Mouse (Mus musculus) kidney, embryonic 16.5 days (tissue): ENCODE results near the gene Sprtn. TPM values are rescaled to one million over a fixed set of nuclear protein-coding genes. Genes with fewer than 3 reads are reported as not detected.

Experiments
- ATAC-seq: fragments of 200-750 bp; cut with Nextera tagmentation; 2 replicates; pipeline ENCODE4 v1.8.0; 2017; ENCODE audit warnings: moderate TSS enrichment; ENCODE audit not compliant: low FRiP score, low TSS enrichment
- H3K27ac ChIP-seq: fragments of 300-500 bp; sonication (generic); 2 replicates; pipeline ENCODE4 v1.5.1; 2014; ENCODE audit warnings: low read length
- H3K27me3 ChIP-seq: fragments of 300-500 bp; sonication (generic); 2 replicates; pipeline ENCODE4 v1.6.1; 2014; ENCODE audit warnings: low read length, control low read depth, mixed read lengths; ENCODE audit not compliant: insufficient read depth
- H3K36me3 ChIP-seq: fragments of 300-500 bp; sonication (generic); 2 replicates; pipeline ENCODE4 v1.6.1; 2014; ENCODE audit warnings: low read length, control low read depth, mixed read lengths; ENCODE audit not compliant: insufficient read depth
- H3K4me1 ChIP-seq: fragments of 300-500 bp; sonication (generic); 2 replicates; pipeline ENCODE4 v1.6.1; 2014; ENCODE audit warnings: low read length, control low read depth, mixed read lengths; ENCODE audit not compliant: insufficient read depth
- H3K4me2 ChIP-seq: fragments of 300-500 bp; sonication (generic); replicated peaks from 2 replicates; pipeline ENCODE4 v1.6.1; 2014; ENCODE audit warnings: low read depth, low read length
- H3K4me3 ChIP-seq: fragments of 300-500 bp; sonication (generic); 2 replicates; pipeline ENCODE4 v1.5.1; 2014; ENCODE audit warnings: mild to moderate bottlenecking, low read length
- H3K9ac ChIP-seq: fragments of 300-500 bp; sonication (generic); replicated peaks from 2 replicates; pipeline ENCODE4 v1.6.1; 2014; ENCODE audit warnings: low read length
- H3K9me3 ChIP-seq: fragments of 300-500 bp; sonication (generic); 2 replicates; pipeline ENCODE4 v1.6.1; 2016; ENCODE audit warnings: low read length, control low read depth
- WGBS: fragments of 180-500 bp; shearing (Covaris S2); extraction: QIAGEN DNeasy Blood & Tissue Kit; methylation state at CpG from one replicate; pipeline ENCODE4 v1.1.7; 2014; 5-methylcytosine and 5-hydroxymethylcytosine counted together
- polyA plus RNA-seq: library from polyadenylated mRNA; unstranded; fragments of >200 nt; fragmentation: Nextera tagmentation; extraction: Ambion mirVana; gene quantifications from 2 replicates; pipeline ENCODE4 v1.2.1, GENCODE M21; 2015

Gene Sprtn
- polyA plus RNA-seq, 1 experiment from 2014 or later: 9.8 TPM

GRCm38 (mm10) chr8:124922490-124923089, 24.9 kb downstream of the Sprtn start:
- WGBS: 78% methylated on average over 11 of the region's 11 CpGs
- no peak overlapping the region for H3K9ac ChIP-seq
- ATAC-seq: no peak
- H3K9me3 ChIP-seq: no peaks in the 10 kb centered on the region
- no peak overlapping the region for H3K27ac ChIP-seq
- H3K4me1 ChIP-seq: peaks cover 15% of the 10 kb centered on the region; the same call in 1 of the 2 replicates
- H3K4me3 ChIP-seq: no peak overlapping the region
- H3K4me2 ChIP-seq: no peak overlapping the region
- H3K27me3 ChIP-seq: no peaks in the 10 kb centered on the region
- 0 out of 2 replicates have a peak, but pooled peaks cover 5% of the 10 kb centered on the region for H3K36me3 ChIP-seq

- Histone ChIP-seq H3K36me3 (0 out of 2 replicates have a peak, but pooled peaks cover 5% of the 10 kb centered on the region), H3K27ac (no peak overlapping the region), H3K27me3 (no peaks in the 10 kb centered on the region), H3K4me2 (no peak overlapping the region), H3K9me3 (no peaks in the 10 kb centered on the region), H3K4me3 (no peak overlapping the region), H3K9ac (no peak overlapping the region), H3K4me1 (peaks cover 15% of the 10 kb centered on the region; the same call in 1 of the 2 replicates)
- ATAC-seq: no peak
- 76% methylated on average over 15 of the region's 15 CpGs for WGBS
Observed at GRCm38 (mm10) chr8:124923971-124924652, 26.4 kb downstream of the Sprtn start.

DNA sequence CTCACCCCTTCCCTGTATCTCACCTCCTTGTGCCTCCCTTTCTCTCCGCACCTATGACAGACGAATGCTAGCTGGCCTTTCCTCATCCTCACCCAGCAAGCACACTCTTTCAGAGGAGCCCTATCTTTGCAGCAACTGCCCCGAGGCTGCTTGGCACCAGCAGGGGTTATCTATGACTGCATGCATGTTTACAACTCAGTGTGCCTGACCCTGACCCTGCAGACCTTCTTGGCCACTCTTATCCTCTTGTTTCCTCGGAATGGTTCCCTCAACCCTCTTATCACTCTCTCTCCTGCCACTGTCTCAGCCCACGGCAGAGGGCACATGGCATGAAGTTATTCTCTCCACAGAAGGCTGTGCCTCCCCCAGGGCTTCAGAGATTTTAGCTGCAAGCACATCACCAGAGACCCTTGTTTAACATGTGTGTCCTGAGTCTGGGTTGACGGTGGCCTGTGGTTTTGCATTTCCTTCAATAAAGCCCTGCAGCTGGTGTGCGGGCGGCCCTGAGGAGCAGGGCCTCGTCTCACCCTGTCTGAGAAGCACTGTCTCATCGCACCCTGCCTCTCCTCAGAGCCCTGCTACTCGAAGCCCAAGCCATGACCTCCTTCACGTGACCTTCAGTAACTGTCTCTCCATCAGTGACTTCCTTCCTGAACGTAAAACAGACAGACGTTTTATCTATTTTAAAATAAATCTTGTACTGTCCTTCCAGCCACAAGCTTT, 28.0 kb downstream of the Sprtn start:
- ATAC-seq: no peak
- 51% methylated on average over 14 of the region's 14 CpGs for WGBS
- H3K9me3 ChIP-seq: no peaks in the 10 kb centered on the region
- no peak overlapping the region for H3K9ac ChIP-seq
- 0 out of 2 replicates have a peak, but pooled peaks cover 5% of the 10 kb centered on the region for H3K36me3 ChIP-seq
- H3K4me2 ChIP-seq: no peak overlapping the region
- H3K4me3 ChIP-seq: no peak overlapping the region
- peaks cover 24% of the 10 kb centered on the region for H3K4me1 ChIP-seq
- H3K27me3 ChIP-seq: no peaks in the 10 kb centered on the region
- H3K27ac ChIP-seq: no peak overlapping the region

GRCm38 (mm10) chr8:124926351-124926771, 28.7 kb downstream of the Sprtn start:
- 64% methylated on average over 10 of the region's 10 CpGs for WGBS
- Histone ChIP-seq H3K4me1 (peaks cover 24% of the 10 kb centered on the region), H3K27me3 (no peaks in the 10 kb centered on the region), H3K9ac (no peak overlapping the region), H3K4me2 (no peak overlapping the region), H3K27ac (no peak overlapping the region), H3K9me3 (no peaks in the 10 kb centered on the region), H3K36me3 (0 out of 2 replicates have a peak, but pooled peaks cover 6% of the 10 kb centered on the region), H3K4me3 (no peak overlapping the region)
- no peak for ATAC-seq

DNA sequence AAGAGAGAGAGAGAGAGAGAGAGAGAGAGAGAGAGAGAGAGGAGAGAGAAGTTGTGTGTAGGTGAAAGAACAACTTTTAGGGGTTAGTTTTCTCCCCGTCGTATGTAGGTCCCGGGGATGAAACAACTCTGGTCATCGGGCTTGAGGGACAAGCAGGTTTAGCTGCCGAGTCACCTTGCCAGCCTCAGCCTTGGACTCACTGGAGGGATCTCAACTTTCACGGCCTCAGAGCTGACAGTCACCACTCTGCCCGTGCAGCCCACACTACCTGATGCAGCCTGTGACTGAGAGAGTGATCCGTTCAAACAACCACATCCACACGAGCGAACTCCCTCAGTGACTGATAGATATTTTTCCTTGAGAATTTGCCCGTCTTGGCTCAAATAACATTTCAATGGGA, 31.3 kb downstream of the Sprtn start:
- 78% methylated on average over 11 of the region's 11 CpGs for WGBS
- Histone ChIP-seq H3K36me3 (0 out of 2 replicates have a peak, but pooled peaks cover 7% of the 10 kb centered on the region), H3K9me3 (no peaks in the 10 kb centered on the region), H3K4me2 (no peak overlapping the region), H3K4me3 (no peak overlapping the region), H3K4me1 (peaks cover 18% of the 10 kb centered on the region), H3K27me3 (no peaks in the 10 kb centered on the region), H3K27ac (no peak overlapping the region), H3K9ac (no peak overlapping the region)
- no peak for ATAC-seq

DNA sequence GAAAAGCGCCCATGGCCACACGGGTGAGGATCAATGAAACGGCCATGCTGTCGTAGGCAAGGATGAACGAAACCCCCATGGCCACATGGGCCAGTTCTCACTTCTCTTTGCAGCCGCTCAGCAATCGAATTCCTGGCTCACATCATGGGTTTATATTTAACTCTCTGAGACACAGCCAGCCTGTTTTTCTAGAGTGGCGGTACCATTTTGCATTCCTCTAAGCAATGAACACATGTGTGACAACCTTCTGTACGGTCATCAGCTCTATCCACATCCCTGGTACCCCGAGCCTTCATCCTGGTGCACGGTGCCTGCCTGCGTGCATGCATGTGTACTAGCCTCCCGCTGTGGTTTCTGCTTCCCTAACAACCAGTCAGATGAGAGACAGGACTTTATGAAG, 32.4 kb downstream of the Sprtn start:
- Histone ChIP-seq H3K4me3 (no peak overlapping the region), H3K4me2 (no peak overlapping the region), H3K36me3 (0 out of 2 replicates have a peak, but pooled peaks cover 2% of the 10 kb centered on the region), H3K4me1 (peaks cover 16% of the 10 kb centered on the region), H3K27ac (0 out of 2 replicates have a peak overlapping the region, but pooled peaks have one; percentile 29), H3K27me3 (no peaks in the 10 kb centered on the region), H3K9me3 (no peaks in the 10 kb centered on the region), H3K9ac (no peak overlapping the region)
- no peak for ATAC-seq
- WGBS: 82% methylated on average over 13 of the region's 13 CpGs

GRCm38 (mm10) chr8:124930649-124931048, 33.0 kb downstream of the Sprtn start:
- Histone ChIP-seq H3K4me3 (no peak overlapping the region), H3K4me1 (peaks cover 16% of the 10 kb centered on the region), H3K36me3 (0 out of 2 replicates have a peak, but pooled peaks cover 2% of the 10 kb centered on the region), H3K27me3 (no peaks in the 10 kb centered on the region), H3K9ac (no peak overlapping the region), H3K9me3 (no peaks in the 10 kb centered on the region), H3K27ac (0 out of 2 replicates have a peak overlapping the region, but pooled peaks have one; percentile 29), H3K4me2 (no peak overlapping the region)
- 87% methylated on average over 4 of the region's 4 CpGs for WGBS
- no peak for ATAC-seq

DNA sequence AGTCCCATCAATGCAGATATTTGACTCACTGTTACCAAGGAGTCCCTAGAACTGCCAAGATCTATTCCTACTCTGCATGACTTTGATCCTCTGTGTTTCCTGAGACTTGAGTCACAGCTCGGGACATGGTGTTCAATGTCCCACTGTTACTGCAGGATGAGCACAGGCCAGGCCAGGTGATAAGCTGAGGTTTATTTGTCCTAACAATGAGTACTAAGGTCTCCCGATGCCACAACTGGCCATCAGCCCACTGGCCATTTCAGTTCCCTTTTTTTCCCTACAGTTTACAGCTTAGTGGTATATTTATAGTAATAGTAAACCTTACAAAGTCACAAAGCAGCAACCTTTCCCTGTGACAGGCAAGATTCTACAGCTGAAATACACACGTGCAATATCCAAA, 34.7 kb downstream of the Sprtn start:
- WGBS: 85% methylated on average over 3 of the region's 3 CpGs
- ATAC-seq: no peak

DNA sequence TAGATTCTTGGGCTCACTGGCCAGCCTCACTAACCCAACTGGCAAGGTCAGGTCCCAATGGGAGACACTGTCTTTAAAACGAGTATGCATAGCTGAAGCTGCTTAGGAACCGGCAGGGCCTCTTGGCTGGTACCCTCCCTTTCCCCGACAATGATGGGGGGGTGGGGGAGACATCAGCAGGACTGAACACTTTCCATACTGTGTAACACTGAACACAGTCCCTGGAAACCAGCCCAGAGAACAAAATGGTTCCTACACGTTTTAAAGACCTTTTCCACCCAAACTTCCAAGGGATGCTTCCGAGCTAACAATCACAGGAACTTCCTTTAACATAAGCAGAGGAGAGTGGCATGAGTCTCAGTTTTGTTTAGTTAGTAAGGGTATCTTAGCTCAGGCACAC, 37.4 kb downstream of the Sprtn start:
- Histone ChIP-seq H3K4me2 (no peak overlapping the region), H3K9ac (no peak overlapping the region), H3K36me3 (peaks cover 11% of the 10 kb centered on the region; the same call in 1 of the 2 replicates), H3K4me1 (peaks cover 6% of the 10 kb centered on the region; the same call in 1 of the 2 replicates), H3K27ac (no peak overlapping the region), H3K27me3 (no peaks in the 10 kb centered on the region), H3K9me3 (no peaks in the 10 kb centered on the region), H3K4me3 (no peak overlapping the region)
- WGBS: 70% methylated on average over 5 of the region's 5 CpGs
- ATAC-seq: no peak

More for the DNA sequence above, 34.7 kb downstream of the Sprtn start:
- no peaks in the 10 kb centered on the region for H3K27me3 ChIP-seq
- H3K27ac ChIP-seq: no peak overlapping the region
- no peak overlapping the region for H3K4me3 ChIP-seq
- H3K4me2 ChIP-seq: no peak overlapping the region
- no peak overlapping the region for H3K9ac ChIP-seq
- no peaks in the 10 kb centered on the region for H3K9me3 ChIP-seq
- peaks cover 11% of the 10 kb centered on the region for H3K4me1 ChIP-seq
- 0 out of 2 replicates have a peak, but pooled peaks cover 6% of the 10 kb centered on the region for H3K36me3 ChIP-seq
